Mouse (Mus musculus): ENCODE measurements at regions not wholly inside any gene's neighbourhood (a gene's known extent, or its start where the extent isn't known, plus 50 kb on each side); places are given as distances from the start of the nearest gene placed in this dataset.

GRCm38 (mm10) chr1:52397460-52397859, 103.0 kb downstream of the Nab1 start:
- DNase-seq, result no peak
- TF ChIP-seq POLR2A (IDR thresholded peaks at IDR 0.05; ENCODE audit: borderline replicate concordance, insufficient read depth, low read length) (no peak), CTCF (IDR thresholded peaks at IDR 0.05; ENCODE audit: borderline replicate concordance, insufficient read depth, low read depth, low read length) (no peak)
- Histone ChIP-seq H3K4me1 (ENCODE audit: control insufficient read depth, insufficient read depth, low read length) (no peaks in the 10 kb centered on the region), H3K27me3 (ENCODE audit: control insufficient read depth, insufficient read depth, low read length) (no peaks in the 10 kb centered on the region), H3K27ac (ENCODE audit: insufficient read depth, low read length) (no peak overlapping the region), H3K4me3 (replicated peaks; ENCODE audit: insufficient read depth, low read depth, low read length) (no peak overlapping the region)
- 59% methylated on average over 3 of the region's 3 CpGs for WGBS

- no peak overlapping the region for H3K4me3 ChIP-seq (replicated peaks; ENCODE audit: insufficient read depth, low read depth, low read length)
Measured at GRCm38 (mm10) chr1:52392933-52393332, 107.5 kb downstream of the Nab1 start.

GRCm38 (mm10) chr1:52388836-52389235, 111.6 kb downstream of the Nab1 start:
- 82% methylated on average over 6 of the region's 6 CpGs for WGBS
- DNase-seq, result no peak
- TF ChIP-seq CTCF (IDR thresholded peaks at IDR 0.05; ENCODE audit: borderline replicate concordance, insufficient read depth, low read depth, low read length) (no peak), POLR2A (IDR thresholded peaks at IDR 0.05; ENCODE audit: borderline replicate concordance, insufficient read depth, low read length) (no peak)

More at GRCm38 (mm10) chr1:52392933-52393332, 107.5 kb downstream of the Nab1 start:
- TF ChIP-seq CTCF (IDR thresholded peaks at IDR 0.05; ENCODE audit: borderline replicate concordance, insufficient read depth, low read depth, low read length) (no peak), POLR2A (IDR thresholded peaks at IDR 0.05; ENCODE audit: borderline replicate concordance, insufficient read depth, low read length) (no peak)
- DNase-seq, result no peak
- Histone ChIP-seq H3K4me1 (ENCODE audit: control insufficient read depth, insufficient read depth, low read length) (no peaks in the 10 kb centered on the region), H3K27ac (ENCODE audit: insufficient read depth, low read length) (no peak overlapping the region), H3K27me3 (ENCODE audit: control insufficient read depth, insufficient read depth, low read length) (no peaks in the 10 kb centered on the region)
- 43% methylated on average over 2 of the region's 2 CpGs for WGBS

GRCm38 (mm10) chr1:52388118-52388517, 112.4 kb downstream of the Nab1 start:
- H3K4me1 ChIP-seq (ENCODE audit: control insufficient read depth, insufficient read depth, low read length), result no peaks in the 10 kb centered on the region
- no peak for DNase-seq
- no peaks in the 10 kb centered on the region for H3K27me3 ChIP-seq (ENCODE audit: control insufficient read depth, insufficient read depth, low read length)
- H3K4me3 ChIP-seq (replicated peaks; ENCODE audit: insufficient read depth, low read depth, low read length), result no peak overlapping the region
- TF ChIP-seq CTCF (IDR thresholded peaks at IDR 0.05; ENCODE audit: borderline replicate concordance, insufficient read depth, low read depth, low read length) (no peak), POLR2A (IDR thresholded peaks at IDR 0.05; ENCODE audit: borderline replicate concordance, insufficient read depth, low read length) (no peak)
- 69% methylated on average over 6 of the region's 6 CpGs for WGBS
- H3K27ac ChIP-seq (ENCODE audit: insufficient read depth, low read length), result no peak overlapping the region

More at GRCm38 (mm10) chr1:52388836-52389235, 111.6 kb downstream of the Nab1 start:
- Histone ChIP-seq H3K27me3 (ENCODE audit: control insufficient read depth, insufficient read depth, low read length) (no peaks in the 10 kb centered on the region), H3K27ac (ENCODE audit: insufficient read depth, low read length) (no peak overlapping the region), H3K4me3 (replicated peaks; ENCODE audit: insufficient read depth, low read depth, low read length) (no peak overlapping the region), H3K4me1 (ENCODE audit: control insufficient read depth, insufficient read depth, low read length) (no peaks in the 10 kb centered on the region)

- Histone ChIP-seq H3K27me3 (ENCODE audit: control insufficient read depth, insufficient read depth, low read length) (no peaks in the 10 kb centered on the region), H3K27ac (ENCODE audit: insufficient read depth, low read length) (no peak overlapping the region), H3K4me1 (ENCODE audit: control insufficient read depth, insufficient read depth, low read length) (no peaks in the 10 kb centered on the region), H3K4me3 (replicated peaks; ENCODE audit: insufficient read depth, low read depth, low read length) (no peak overlapping the region)
- DNase-seq, result peak in 1 of 2 experiments; percentile 5
- TF ChIP-seq CTCF (IDR thresholded peaks at IDR 0.05; ENCODE audit: borderline replicate concordance, insufficient read depth, low read depth, low read length) (no peak), POLR2A (IDR thresholded peaks at IDR 0.05; ENCODE audit: borderline replicate concordance, insufficient read depth, low read length) (no peak)
- WGBS, result 84% methylated on average over 3 of the region's 3 CpGs
Measured at GRCm38 (mm10) chr1:52387062-52387461, 113.4 kb downstream of the Nab1 start.

- Histone ChIP-seq H3K27ac (ENCODE audit: insufficient read depth, low read length) (no peak overlapping the region), H3K4me1 (ENCODE audit: control insufficient read depth, insufficient read depth, low read length) (no peaks in the 10 kb centered on the region), H3K27me3 (ENCODE audit: control insufficient read depth, insufficient read depth, low read length) (no peaks in the 10 kb centered on the region), H3K4me3 (replicated peaks; ENCODE audit: insufficient read depth, low read depth, low read length) (no peak overlapping the region)
- 84% methylated on average over 6 of the region's 6 CpGs for WGBS
- DNase-seq, result no peak
- no peak for TF ChIP-seq CTCF (IDR thresholded peaks at IDR 0.05; ENCODE audit: borderline replicate concordance, insufficient read depth, low read depth, low read length)
- TF ChIP-seq POLR2A (IDR thresholded peaks at IDR 0.05; ENCODE audit: borderline replicate concordance, insufficient read depth, low read length), result no peak
Measured at GRCm38 (mm10) chr1:52375320-52375719, 125.2 kb downstream of the Nab1 start.

GRCm38 (mm10) chr1:52374666-52375065, 125.8 kb downstream of the Nab1 start:
- DNase-seq, result no peak
- H3K4me1 ChIP-seq (ENCODE audit: control insufficient read depth, insufficient read depth, low read length), result no peaks in the 10 kb centered on the region
- H3K4me3 ChIP-seq (replicated peaks; ENCODE audit: insufficient read depth, low read depth, low read length), result no peak overlapping the region
- no peak overlapping the region for H3K27ac ChIP-seq (ENCODE audit: insufficient read depth, low read length)
- TF ChIP-seq CTCF (IDR thresholded peaks at IDR 0.05; ENCODE audit: borderline replicate concordance, insufficient read depth, low read depth, low read length) (no peak), POLR2A (IDR thresholded peaks at IDR 0.05; ENCODE audit: borderline replicate concordance, insufficient read depth, low read length) (no peak)
- WGBS, result 87% methylated on average over 2 of the region's 2 CpGs
- H3K27me3 ChIP-seq (ENCODE audit: control insufficient read depth, insufficient read depth, low read length), result no peaks in the 10 kb centered on the region

- TF ChIP-seq POLR2A (IDR thresholded peaks at IDR 0.05; ENCODE audit: borderline replicate concordance, insufficient read depth, low read length) (no peak), CTCF (IDR thresholded peaks at IDR 0.05; ENCODE audit: borderline replicate concordance, insufficient read depth, low read depth, low read length) (no peak)
- 88% methylated on average over 2 of the region's 2 CpGs for WGBS
- no peaks in the 10 kb centered on the region for H3K4me1 ChIP-seq (ENCODE audit: control insufficient read depth, insufficient read depth, low read length)
- H3K27ac ChIP-seq (ENCODE audit: insufficient read depth, low read length), result no peak overlapping the region
- H3K4me3 ChIP-seq (replicated peaks; ENCODE audit: insufficient read depth, low read depth, low read length), result no peak overlapping the region
- H3K27me3 ChIP-seq (ENCODE audit: control insufficient read depth, insufficient read depth, low read length), result no peaks in the 10 kb centered on the region
- DNase-seq, result no peak
Measured at GRCm38 (mm10) chr1:52373817-52374216, 126.7 kb downstream of the Nab1 start.
